9 mouse cellular contexts compared by ENCODE assay signal in genomic region chr10:71058616-71059247, GRCm38 (mm10).
A peak's percentile ranks its signal among the peaks of the same experiment; 100 is the strongest.
DNase-seq lines count a peak whose midpoint lies in the region; ATAC-seq and TF ChIP-seq lines count a peak whose summit lies in the region.
"Had no signal": no experiment of that assay in that cellular context is flagged by ENCODE, and none has a peak within 500 bp of the region (broad histone marks: within the 10 kb centered on the region; RNA-seq: fewer than 3 reads in every experiment).

No protein-coding gene starts in this region.

- WGBS in liver, postnatal 0 days (ENCODE audit: insufficient replicate concordance) = 42% methylated on average over 14 of the region's 14 CpGs
- 60% methylated on average over 14 of the region's 14 CpGs for WGBS in liver, embryonic 11.5 days

- H3K27ac ChIP-seq in liver, postnatal 0 days (ENCODE audit: low read depth) = peak overlapping the region; percentile 67
- no peak overlapping the region for H3K27ac ChIP-seq in liver, embryonic 11.5 days (ENCODE audit: low read depth, low read length)

- intact Hi-C loops in heart, postnatal 36 days (cut with DNase I) = loop anchor here (5.0 kb wide), 2 partner anchors 36 to 159 kb away; no protein-coding TSS in a partner anchor

- H3K27me3 ChIP-seq in liver, postnatal 0 days (ENCODE audit: insufficient read depth, low read length) = no peaks in the 10 kb centered on the region
- no peaks in the 10 kb centered on the region for H3K27me3 ChIP-seq in liver, embryonic 11.5 days (replicated peaks; ENCODE audit: control insufficient read depth, insufficient read depth, low read length)

- H3K4me2 ChIP-seq in liver, postnatal 0 days (ENCODE audit: low read depth, low read length) = peak overlapping the region; percentile 44
- H3K4me2 ChIP-seq in liver, embryonic 11.5 days = no peak overlapping the region

- ATAC-seq in liver, postnatal 0 days = peak; percentile 82
- no peak for ATAC-seq in liver, embryonic 11.5 days (replicated peaks; ENCODE audit: low FRiP score)

- H3K4me1 ChIP-seq in liver, postnatal 0 days (ENCODE audit: insufficient read depth) = no peaks in the 10 kb centered on the region; the same call in 1 of the 2 replicates
- no peaks in the 10 kb centered on the region; the same call in none of the 2 replicates for H3K4me1 ChIP-seq in liver, embryonic 11.5 days (replicated peaks; ENCODE audit: control insufficient read depth, insufficient read depth, low read length)

- TF ChIP-seq EP300 in liver, postnatal 0 days (IDR thresholded peaks at IDR 0.05; ENCODE audit: low read depth) = no peak

- H3K4me3 ChIP-seq in liver, postnatal 0 days (ENCODE audit: low read depth, low read length) = peak overlapping the region; percentile 30; the same call in 1 of the 2 replicates
- H3K4me3 ChIP-seq in liver, embryonic 11.5 days (ENCODE audit: low read depth, low read length) = no peak overlapping the region

- peak overlapping the region; percentile 13; the same call in 1 of the 2 replicates for H3K9ac ChIP-seq in liver, postnatal 0 days (replicated peaks)
- no peak overlapping the region for H3K9ac ChIP-seq in liver, embryonic 11.5 days (ENCODE audit: low read depth, low read length)

- TF ChIP-seq CTCF in liver, postnatal 0 days (IDR thresholded peaks at IDR 0.05; ENCODE audit: low read depth) = no peak

- peak; percentile 66 for DNase-seq in liver, postnatal 0 days
- DNase-seq in liver, embryonic 11.5 days (ENCODE audit: low spot score) = no peak
- peak; percentile 94 for DNase-seq in fibroblast of lung, adult 2 months (ENCODE audit: low read depth)
- DNase-seq in heart, postnatal 36 days = peak; percentile 77 to 80
- peak; percentile 83 to 85 for DNase-seq in lung, adult 18-20 months
- DNase-seq in thymus, postnatal 4 days = no peak
- no peak for DNase-seq in right cerebral cortex, postnatal 14 days
- DNase-seq in cerebellum, adult 8-10 months = no peak

- H3K9me3 ChIP-seq in liver, postnatal 0 days (ENCODE audit: low read length) = no peaks in the 10 kb centered on the region
- no peaks in the 10 kb centered on the region for H3K9me3 ChIP-seq in liver, embryonic 11.5 days (ENCODE audit: control insufficient read depth, low read length)

- no peaks in the 10 kb centered on the region for H3K36me3 ChIP-seq in liver, postnatal 0 days (replicated peaks; ENCODE audit: insufficient read depth, low read length)
- H3K36me3 ChIP-seq in liver, embryonic 11.5 days (ENCODE audit: control insufficient read depth, insufficient read depth, low read length) = no peaks in the 10 kb centered on the region
- H3K36me3 ChIP-seq: G1E had no signal

Comparison
In these comparisons a context has a peak if more than half of its experiments do, and no peak if none do; other contexts are left out.
1. DNase-seq: peak in liver, postnatal 0 days (single experiment), fibroblast of lung, adult 2 months (single experiment), heart, postnatal 36 days (2 of 2) and lung, adult 18-20 months (2 of 2); none in liver, embryonic 11.5 days (single experiment), thymus, postnatal 4 days (single experiment), right cerebral cortex, postnatal 14 days (single experiment) and cerebellum, adult 8-10 months (single experiment).